Mouse (Mus musculus) NIH3T3 (cell line): ENCODE results near the gene Defa26.
"Not testable (repeated sequence)": the region's sequence is repeated elsewhere in the genome, so short reads cannot be mapped to it uniquely, and the experiment has no call there.

Source experiments
- DNase-seq: peaks from one replicate; pipeline ENCODE4 v3.0.0-alpha.2; 2012; ENCODE audit warnings: low read depth

Defa26 gene

DNA sequence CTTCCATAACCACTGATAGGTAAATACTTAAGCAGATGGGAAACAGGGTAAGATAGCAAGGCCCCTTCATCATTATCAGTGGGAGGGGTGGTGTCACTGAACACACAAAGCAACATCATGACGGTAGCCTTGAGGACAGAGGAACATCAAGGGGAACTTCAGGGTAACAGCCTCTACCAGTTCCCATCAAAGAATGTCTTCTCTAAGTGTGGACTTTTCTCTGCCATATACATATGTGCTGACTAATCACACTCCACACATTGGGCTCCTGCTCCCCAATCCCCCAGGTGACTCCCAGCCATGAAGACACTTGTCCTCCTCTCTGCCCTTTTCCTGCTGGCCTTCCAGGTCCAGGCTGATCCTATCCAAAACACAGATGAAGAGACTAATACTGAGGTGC, at the start of gene Defa26:
Gene Defa26, plus strand, starts transcription at position 301 of the 400 bp plus-strand sequence.
- DNase-seq: not testable (repeated sequence)

DNA sequence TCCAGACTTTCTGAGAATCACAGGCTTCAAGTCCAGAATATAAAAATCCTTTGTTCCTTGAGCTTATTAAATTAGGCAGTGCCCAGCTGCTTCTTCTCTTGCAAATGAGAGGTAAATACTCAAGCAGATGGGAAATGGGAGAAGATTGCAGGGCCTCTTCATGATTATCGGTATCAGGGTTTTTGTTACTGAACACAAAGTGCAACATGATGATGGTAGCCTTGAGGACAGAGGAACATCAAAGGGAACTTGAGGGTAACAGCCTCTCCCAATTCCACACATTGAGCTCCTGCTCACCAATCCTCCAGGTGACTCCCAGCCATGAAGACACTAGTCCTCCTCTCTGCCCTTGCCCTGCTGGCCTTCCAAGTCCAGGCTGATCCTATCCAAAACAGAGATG, 35.3 kb upstream of the Defa26 start, which contains the start of gene Defa28:
Gene Defa28, plus strand, starts transcription at position 301 of the 400 bp plus-strand sequence.
- not testable (repeated sequence) for DNase-seq

DNA sequence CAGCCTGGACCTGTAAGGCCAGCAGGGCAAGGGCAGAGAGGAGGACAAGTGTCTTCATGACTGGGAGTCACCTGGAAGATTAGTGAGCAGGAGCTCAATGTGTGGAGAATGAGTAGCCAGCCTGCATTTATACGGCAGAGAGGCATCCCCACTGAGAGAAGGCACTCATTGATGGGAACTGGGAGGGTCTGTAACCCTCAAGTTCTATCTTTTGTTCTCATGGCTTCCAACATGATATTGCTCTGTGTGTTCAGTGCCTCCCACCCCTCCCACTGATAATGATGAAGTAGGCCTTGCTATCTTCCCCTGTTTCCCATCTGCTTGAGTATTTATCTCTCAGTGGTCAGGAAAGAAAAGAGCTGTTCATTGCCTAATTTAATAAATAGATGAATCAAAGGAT, 23.6 kb upstream of the Defa26 start, which contains the start of gene Gm7861:
Gene Gm7861, minus strand, starts transcription at position 101 of the 400 bp plus-strand sequence.
- not testable (repeated sequence) for DNase-seq

DNA sequence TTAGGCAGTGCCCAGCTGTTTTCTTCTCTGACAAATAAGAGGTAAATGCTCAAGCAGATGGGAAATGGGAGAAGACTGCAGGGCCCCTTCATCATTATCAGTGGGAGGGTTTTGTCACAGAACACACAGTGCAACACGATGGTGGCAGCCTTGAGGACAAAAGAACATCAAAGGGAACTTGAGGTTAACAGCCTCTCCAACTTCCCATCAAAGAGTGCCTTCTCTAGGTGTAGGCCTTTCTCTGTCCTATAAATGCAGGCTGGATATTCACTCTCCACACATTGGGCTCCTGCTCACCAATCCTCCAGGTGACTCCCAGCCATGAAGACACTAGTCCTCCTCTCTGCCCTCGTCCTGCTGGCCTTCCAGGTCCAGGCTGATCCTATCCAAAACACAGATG, 37.5 kb downstream of the Defa26 start, which contains the start of gene Defa17:
Gene Defa17, plus strand, starts transcription at position 301 of the 400 bp plus-strand sequence.
- not testable (repeated sequence) for DNase-seq

DNA sequence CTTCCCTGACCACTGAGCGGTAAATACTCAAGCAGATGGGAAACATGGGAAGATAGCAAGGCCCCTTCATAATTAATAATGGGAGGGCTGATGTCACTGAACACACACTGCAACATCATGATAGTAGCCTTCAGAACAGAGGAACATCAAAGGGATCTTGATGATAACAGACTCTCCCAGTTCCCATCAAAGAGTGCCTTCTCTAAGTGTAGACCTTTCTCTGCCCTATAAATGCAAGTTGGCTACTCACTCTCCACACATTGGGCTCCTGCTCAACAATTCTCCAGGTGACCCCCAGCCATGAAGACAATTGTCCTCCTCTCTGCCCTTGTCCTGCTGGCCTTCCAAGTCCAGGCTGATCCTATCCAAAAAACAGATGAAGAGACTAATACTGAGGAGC, 47.5 kb downstream of the Defa26 start, which contains the start of gene Defa34:
Gene Defa34, plus strand, starts transcription at position 301 of the 400 bp plus-strand sequence.
- not testable (repeated sequence) for DNase-seq
